Mouse (Mus musculus): Measurements from ENCODE around the gene C1qtnf1.

Gene C1qtnf1

GRCm38 (mm10) chr11:118473842-118474500, 46.0 kb downstream of the C1qtnf1 start:
- DNase-seq (ENCODE audit: low spot score): no peak

- DNase-seq (ENCODE audit: low spot score): no peak
These were observed 47.6 kb downstream of the C1qtnf1 start for GRCm38 (mm10) chr11:118475496-118476083.

DNA sequence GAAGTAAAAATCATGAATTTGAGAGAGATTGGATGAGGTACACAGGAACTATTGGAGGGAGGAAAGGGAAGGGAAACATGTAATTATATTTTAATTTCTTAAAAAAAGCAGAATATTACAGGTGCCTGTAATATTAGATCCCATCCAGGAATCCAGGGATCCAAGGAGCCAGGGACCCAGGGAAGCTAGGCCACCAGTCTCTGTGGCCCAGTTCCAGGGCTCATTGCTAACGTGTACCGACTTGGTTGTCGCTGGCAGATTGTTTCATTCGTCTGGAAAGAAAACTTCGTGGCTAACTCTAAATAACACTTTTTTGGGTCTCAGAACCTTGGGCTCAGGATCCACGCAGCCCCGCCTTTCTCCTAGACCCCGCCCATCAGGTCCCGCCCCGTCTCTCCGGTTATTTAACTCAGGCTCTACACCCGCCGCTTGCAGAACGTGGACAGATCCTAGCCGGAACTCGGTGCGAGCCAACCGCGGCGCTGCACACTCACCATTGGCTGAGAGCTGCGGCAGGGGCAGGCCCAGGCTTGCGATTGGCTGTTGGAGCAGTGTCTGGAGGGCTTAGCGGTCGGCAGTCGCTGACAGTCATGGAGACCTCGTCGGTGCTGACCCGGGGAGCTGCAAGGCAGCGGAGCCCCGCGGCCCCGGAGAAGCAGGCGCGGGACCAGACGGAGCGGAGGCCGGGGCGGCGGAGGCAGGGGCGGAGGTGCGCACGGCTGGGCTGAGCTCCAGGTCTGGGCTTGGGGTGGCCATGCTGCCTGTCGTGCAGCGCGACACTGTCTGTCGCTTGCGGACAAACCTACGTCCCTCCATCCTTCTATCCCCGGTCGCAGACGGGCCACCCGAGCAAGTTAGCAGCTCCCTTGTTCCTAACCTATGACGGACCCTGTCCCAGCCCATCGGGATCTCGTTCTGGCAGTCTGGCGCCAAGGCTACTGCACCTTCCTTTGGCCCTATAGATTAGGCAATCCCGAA, 48.7 kb downstream of the C1qtnf1 start, which contains the start of gene Engase:
Engase (plus strand) TSS at position 434 of the 978 bp plus-strand sequence.
- peak; percentile 77 for DNase-seq (ENCODE audit: low spot score)

DNA sequence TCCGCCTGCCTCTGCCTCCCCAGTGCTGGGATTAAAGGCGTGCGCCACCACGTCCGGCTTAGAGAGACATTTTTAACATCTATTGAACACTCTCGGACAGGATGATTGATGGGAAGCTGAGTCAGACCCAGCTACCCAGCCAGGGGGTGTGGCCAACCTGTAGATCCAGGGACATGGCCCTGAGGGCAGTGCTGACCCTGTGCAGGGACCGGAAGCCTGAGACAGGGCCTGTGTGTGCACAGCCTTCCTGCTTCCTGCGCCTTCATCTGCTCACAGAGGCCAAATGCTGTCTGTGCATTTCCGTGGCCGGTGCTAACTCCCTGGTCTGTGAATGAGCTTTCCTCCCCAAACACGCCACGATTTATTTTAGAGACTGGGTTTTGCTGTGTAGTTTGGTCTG, 51.8 kb downstream of the C1qtnf1 start:
- DNase-seq (ENCODE audit: low spot score): no peak

- no peak for DNase-seq (ENCODE audit: low spot score)
These were observed 53.2 kb downstream of the C1qtnf1 start for GRCm38 (mm10) chr11:118481231-118481630.

GRCm38 (mm10) chr11:118481751-118482150, 53.7 kb downstream of the C1qtnf1 start:
- DNase-seq (ENCODE audit: low spot score): no peak

DNA sequence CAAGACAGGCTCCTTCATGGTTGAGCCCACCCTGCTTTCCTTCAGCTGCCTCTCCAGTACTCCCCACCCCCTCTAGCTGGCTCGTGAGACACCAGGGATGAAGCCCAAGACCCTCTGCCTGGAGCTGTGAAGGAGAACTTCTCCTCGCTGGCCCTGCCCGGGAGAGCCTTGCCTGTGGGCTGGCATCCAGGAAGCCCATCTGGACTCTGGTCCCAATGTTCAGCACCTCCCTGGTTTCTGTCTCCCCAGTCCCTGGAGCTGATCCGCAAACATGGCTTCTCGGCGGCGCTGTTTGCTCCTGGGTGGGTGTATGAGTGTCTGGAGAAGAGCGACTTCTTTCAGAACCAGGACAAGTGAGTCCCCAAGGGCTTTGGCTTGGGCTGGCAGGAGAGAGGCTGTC, 56.2 kb downstream of the C1qtnf1 start:
- DNase-seq (ENCODE audit: low spot score): no peak

DNA sequence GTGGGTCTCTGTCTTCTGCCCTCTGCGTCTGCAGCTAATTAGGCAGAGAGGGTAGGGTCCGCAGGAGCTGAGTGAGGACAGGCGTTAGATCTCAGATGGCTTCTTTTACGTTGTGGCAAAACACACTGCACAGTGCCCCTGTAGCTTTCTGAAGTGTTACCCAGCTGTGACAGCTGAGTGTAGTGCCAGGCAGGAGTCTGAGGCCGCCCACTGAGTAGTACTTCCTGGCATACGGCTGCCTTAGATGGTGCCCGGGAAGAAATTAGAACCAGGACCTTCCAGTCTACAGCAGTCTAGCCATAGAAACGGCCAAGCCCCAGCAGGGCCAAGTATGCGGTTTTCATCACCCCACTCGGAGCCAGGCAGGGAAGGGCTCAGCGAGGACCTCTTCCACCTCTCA, 57.3 kb downstream of the C1qtnf1 start:
- DNase-seq (ENCODE audit: low spot score): no peak

- DNase-seq (ENCODE audit: low spot score): no peak
These were observed 57.8 kb downstream of the C1qtnf1 start for GRCm38 (mm10) chr11:118485780-118486179.

DNA sequence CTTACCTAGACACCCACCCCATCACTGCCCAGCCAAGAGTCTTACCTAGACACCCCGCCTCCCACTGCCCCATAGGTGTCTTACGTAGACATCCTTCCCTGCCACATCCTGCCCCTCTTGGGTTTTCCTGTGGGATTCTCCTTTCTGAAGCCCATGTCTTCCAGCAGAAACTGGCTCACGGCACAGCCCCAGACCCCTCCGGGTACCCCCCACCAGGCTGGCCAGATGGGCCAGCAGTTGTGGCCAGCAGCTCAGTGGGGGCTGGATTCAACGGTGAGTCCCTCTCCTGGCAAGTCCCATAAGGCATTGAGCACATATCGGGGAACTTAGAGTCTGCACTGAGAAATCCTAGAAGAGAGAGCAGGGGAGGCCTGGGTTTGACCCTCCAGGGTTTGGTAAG, 58.3 kb downstream of the C1qtnf1 start:
- DNase-seq (ENCODE audit: low spot score): no peak

GRCm38 (mm10) chr11:118486881-118487772, 59.1 kb downstream of the C1qtnf1 start:
- no peak for DNase-seq (ENCODE audit: low spot score)

DNA sequence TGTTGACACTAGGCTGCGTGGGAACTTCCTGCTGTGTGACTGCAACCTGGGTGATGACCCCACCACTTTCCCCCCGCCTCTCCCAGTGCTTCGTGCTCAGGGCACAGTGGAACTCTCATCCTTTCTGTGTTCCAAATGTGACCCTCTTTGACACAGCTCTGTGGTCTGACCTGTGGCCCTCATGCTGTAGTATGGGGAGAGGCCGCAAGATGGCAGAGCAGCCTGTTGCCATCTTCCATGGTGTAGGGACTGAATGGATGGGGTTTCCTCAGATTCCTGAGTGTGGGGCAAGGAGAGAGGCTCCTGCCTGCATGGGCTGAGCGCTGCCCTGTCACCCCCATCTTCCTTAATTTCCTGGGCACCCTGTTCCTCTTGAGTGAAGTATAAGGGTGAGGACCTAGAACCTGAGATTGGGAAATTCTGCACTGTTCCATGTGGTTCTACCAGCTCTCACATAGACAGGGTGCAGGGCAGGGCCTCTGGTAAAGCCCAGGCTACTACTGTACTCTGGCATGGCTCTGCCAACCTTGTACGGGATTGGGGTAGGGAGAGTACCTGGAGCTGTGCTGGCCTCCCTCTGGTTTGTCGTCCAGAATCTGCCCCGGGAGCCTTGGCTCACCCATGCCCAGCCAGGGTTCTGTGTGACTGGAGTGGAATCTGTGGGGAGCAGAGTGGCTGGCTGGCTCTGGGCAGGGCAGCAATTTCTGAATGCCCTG, 60.3 kb downstream of the C1qtnf1 start:
- no peak for DNase-seq (ENCODE audit: low spot score)

DNA sequence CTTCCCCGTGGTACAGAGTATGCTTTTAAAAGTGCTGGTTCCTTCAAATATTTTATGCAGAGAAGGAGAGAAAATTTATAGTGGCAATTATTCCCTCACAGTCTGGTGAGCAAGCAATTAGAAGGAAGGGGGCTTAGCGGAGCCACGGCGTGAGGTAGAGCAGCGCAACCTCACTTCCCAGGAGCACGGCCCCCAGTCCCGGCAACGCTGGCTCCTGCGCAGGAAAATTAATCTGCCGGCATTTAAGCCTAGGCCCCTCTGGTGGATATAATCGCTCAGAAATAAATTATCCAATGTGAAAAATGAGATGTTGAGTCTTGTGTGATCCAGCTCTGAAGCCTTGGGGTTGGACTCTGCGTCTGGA, 60.9 kb downstream of the C1qtnf1 start:
- no peak for DNase-seq (ENCODE audit: low spot score)

GRCm38 (mm10) chr11:118490566-118491218, 62.7 kb downstream of the C1qtnf1 start:
- no peak for DNase-seq (ENCODE audit: low spot score)

GRCm38 (mm10) chr11:118491230-118491629, 63.2 kb downstream of the C1qtnf1 start:
- DNase-seq (ENCODE audit: low spot score): no peak

DNA sequence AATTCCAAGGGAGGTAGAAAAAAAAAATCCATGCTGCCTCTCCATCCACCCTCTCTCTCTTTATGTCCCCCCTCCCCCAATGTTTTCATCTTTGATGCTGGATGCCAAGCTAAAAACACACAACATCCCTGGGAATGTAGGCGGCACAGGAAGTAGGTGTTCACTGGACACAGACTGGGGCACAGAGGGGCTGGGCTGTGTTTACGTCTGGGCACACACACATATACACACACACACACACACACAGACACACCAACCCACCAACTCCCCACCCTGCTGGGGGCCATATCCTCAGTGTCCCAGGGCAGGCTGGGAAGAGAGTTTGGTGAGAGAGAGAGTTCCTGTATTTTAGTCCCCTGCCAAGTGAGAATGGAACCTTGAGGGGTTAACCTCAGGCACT, 65.5 kb downstream of the C1qtnf1 start:
- DNase-seq (ENCODE audit: low spot score): no peak

- no peak for DNase-seq (ENCODE audit: low spot score)
These were observed 66.2 kb downstream of the C1qtnf1 start for GRCm38 (mm10) chr11:118494001-118494737.

- DNase-seq (ENCODE audit: low spot score): no peak
These were observed 67.1 kb downstream of the C1qtnf1 start for GRCm38 (mm10) chr11:118495065-118495464.

- DNase-seq (ENCODE audit: low spot score): no peak
These were observed 68.2 kb downstream of the C1qtnf1 start for GRCm38 (mm10) chr11:118496066-118496689.

All from adipocyte (in vitro differentiated cells).